Mouse (Mus musculus): Measurements from ENCODE around the gene Map3k7.

DNA sequence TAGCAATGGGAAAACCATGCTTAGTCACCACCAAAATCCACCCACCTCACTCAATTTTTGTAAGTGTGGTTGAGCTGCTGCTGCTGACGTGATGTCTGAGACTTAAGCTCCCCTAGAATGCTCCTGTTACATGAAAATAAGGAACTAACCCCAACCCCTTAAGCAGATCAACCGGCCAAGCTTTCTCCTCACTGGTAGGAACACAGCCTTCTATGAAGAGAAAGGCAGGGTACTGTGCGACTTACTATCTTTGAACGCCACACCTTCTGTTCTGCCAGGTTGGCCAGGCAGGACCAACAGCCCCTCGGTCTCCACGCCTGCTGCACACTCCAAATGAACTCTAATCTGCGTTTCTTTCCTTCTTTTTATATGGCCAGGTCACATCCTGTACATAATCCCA lies 41.7 kb upstream of the Map3k7 start:
- TF ChIP-seq CTCF (IDR thresholded peaks at IDR 0.05; ENCODE audit: extremely low read depth, insufficient read depth, insufficient read length, insufficient replicate concordance) (no peak), POLR2A (IDR thresholded peaks at IDR 0.05; ENCODE audit: low read depth, low read length) (no peak)

Measured in spleen, adult 2 months (tissue).